Mouse (Mus musculus): ENCODE measurements around the gene Ppp6r2. TPM values are rescaled to one million over a fixed set of nuclear protein-coding genes. Genes with fewer than 3 reads are reported as not detected.

The Ppp6r2 gene
- polyA plus RNA-seq, 1 experiment = 252 TPM

DNA sequence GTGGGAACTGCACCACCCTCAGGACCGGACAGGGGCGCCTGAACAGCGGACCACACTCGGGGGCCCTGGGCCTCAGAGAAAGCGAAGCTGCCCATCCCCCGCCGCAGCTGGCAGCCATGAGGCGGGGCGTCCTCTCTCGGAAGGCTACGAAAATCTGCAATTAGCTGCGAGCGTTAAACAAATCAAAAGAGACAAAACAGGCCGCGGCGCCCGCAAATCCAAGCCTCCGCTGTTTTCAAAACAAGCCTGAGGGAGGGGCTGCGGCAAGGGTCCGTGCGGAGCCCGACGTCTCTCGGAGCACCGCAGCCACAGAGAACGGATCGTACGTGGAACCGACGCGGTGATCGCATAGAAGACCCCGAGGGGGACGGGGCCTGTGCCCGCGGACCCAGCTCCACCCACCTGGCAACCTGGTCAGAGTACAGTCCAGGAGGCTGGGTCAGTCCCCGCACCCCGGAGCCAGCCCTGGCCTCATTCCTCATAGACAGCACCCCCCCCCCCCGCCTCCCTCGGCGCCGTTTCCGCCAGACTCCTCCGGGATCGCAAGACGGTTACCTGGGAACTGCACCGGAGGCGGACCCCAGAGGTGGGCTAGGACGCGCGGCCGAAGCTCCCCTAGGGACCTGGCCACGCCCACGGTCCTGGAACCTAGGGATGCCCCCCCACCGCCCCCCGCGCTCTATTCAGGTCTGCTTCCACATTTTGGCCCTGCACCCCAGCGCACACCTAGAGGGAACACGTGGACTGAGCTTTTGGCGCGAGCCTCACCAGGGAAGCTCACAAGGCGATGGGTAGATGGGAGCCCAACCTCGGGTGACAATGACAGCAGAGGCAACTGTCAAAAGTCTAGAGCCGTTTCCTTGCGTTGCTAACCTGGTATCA is 38.1 kb upstream of the Ppp6r2 start:
- H3K4me3 ChIP-seq (ENCODE audit: low read depth, low read length) = peak overlapping the region; percentile 86
- under 1% methylated on average over 65 of the region's 65 CpGs for WGBS
- TF ChIP-seq POLR2A (IDR thresholded peaks at IDR 0.05; ENCODE audit: low read depth, low read length) (no peak), CTCF (IDR thresholded peaks at IDR 0.05; ENCODE audit: extremely low read depth, insufficient read length, insufficient replicate concordance, low read depth, low read length) (no peak)
- H3K36me3 ChIP-seq (ENCODE audit: control insufficient read depth, insufficient read depth, low read length) = peaks cover 9% of the 10 kb centered on the region
- no peaks in the 10 kb centered on the region for H3K27me3 ChIP-seq (ENCODE audit: control insufficient read depth, insufficient read depth, low read length)
- H3K4me1 ChIP-seq (ENCODE audit: control insufficient read depth, insufficient read depth, insufficient read length, low read length) = peaks cover 61% of the 10 kb centered on the region
- H3K27ac ChIP-seq (ENCODE audit: insufficient read depth, low read depth, low read length) = peak overlapping the region; percentile 83

DNA sequence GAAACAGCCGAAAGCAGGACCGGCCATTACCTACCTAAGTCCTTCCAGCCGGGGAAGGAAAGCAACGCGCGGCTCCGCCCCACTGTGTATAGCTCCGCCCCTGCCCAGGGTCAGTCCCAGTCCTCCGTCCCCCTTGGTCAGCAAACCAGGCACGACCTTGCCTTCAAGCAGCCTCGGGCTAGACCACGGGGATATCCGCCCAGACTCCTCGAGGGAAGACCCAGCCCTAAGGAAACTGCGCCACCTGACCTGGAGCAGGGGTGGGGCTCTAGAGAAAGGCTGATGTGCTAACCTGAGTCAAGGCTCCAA is 37.5 kb upstream of the Ppp6r2 start:
- H3K4me3 ChIP-seq (ENCODE audit: low read depth, low read length) = peak overlapping the region; percentile 86
- no peaks in the 10 kb centered on the region for H3K27me3 ChIP-seq (ENCODE audit: control insufficient read depth, insufficient read depth, low read length)
- H3K36me3 ChIP-seq (ENCODE audit: control insufficient read depth, insufficient read depth, low read length) = peaks cover 5% of the 10 kb centered on the region; the same call in 1 of the 2 replicates
- 5% methylated on average over 15 of the region's 15 CpGs for WGBS
- H3K27ac ChIP-seq (ENCODE audit: insufficient read depth, low read depth, low read length) = peak overlapping the region; percentile 83
- peaks cover 64% of the 10 kb centered on the region for H3K4me1 ChIP-seq (ENCODE audit: control insufficient read depth, insufficient read depth, insufficient read length, low read length)
- TF ChIP-seq POLR2A (IDR thresholded peaks at IDR 0.05; ENCODE audit: low read depth, low read length) (peak; percentile 20; the same call in 1 of the 2 replicates), CTCF (IDR thresholded peaks at IDR 0.05; ENCODE audit: extremely low read depth, insufficient read length, insufficient replicate concordance, low read depth, low read length) (no peak)

DNA sequence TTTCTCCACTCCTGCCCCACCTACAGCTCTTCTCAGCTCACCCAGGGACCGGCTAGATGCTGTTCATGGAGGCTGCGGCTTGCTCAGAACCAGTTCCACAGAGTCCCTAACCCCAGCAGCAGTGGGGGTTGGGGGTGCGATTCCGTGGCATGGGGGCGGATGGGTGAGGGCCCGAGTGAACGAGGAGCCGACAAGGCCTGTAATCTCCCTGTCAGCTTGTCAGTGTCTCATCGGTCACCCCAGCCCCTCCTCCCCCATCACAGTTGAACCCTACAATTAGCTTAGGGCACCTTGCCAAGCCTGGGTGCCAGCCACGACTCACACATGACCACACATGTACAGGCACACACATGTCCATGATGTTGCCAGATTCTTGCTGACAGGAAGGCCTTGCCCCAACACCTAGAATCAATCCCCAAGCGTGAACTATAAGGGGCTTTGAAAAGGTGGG is 36.4 kb upstream of the Ppp6r2 start:
- Histone ChIP-seq H3K4me3 (ENCODE audit: low read depth, low read length) (no peak overlapping the region), H3K4me1 (ENCODE audit: control insufficient read depth, insufficient read depth, insufficient read length, low read length) (peaks cover 55% of the 10 kb centered on the region), H3K27me3 (ENCODE audit: control insufficient read depth, insufficient read depth, low read length) (no peaks in the 10 kb centered on the region), H3K36me3 (ENCODE audit: control insufficient read depth, insufficient read depth, low read length) (no peaks in the 10 kb centered on the region), H3K27ac (ENCODE audit: insufficient read depth, low read depth, low read length) (peak overlapping the region; percentile 17; the same call in 1 of the 2 replicates)
- no peak for TF ChIP-seq POLR2A (IDR thresholded peaks at IDR 0.05; ENCODE audit: low read depth, low read length)
- no peak for TF ChIP-seq CTCF (IDR thresholded peaks at IDR 0.05; ENCODE audit: extremely low read depth, insufficient read length, insufficient replicate concordance, low read depth, low read length)
- WGBS = 57% methylated on average over 11 of the region's 11 CpGs

DNA sequence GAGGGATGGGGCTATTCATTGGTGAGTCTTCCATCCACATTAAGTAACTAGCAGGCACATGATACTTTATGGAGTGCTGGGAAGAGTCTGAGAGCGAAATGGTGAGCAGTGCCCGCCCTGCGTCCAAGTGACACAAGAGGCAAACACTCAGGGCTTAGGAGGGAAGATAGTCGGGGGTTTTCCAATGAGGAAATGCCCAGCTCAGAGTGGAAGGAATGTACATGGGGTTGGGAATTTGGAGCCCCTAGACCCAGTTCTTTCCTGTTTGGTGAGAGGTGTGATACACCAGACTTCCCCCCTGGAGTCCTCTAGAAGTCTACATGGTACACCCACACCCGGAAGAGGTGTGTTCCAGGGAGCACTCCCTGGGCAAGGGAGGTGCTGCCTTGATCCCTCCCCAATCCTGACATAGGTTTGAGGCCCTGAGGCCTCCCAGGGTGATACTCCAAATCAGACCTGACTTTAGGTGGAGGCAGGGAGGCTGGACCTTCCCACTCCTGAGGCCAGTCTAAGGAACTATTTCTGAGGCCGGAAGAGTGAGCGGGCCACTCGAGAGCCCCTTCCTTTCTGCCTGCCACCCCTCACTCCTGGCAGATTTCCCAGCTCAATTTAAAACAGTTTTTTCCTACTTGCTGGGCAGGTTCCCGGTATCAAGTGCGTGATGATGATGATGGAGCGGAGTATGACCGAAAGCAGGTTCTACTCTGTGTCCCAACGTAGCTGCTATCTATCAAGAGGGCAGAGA is 35.8 kb upstream of the Ppp6r2 start:
- H3K27ac ChIP-seq (ENCODE audit: insufficient read depth, low read depth, low read length) = peak overlapping the region; percentile 17; the same call in 1 of the 2 replicates
- no peaks in the 10 kb centered on the region for H3K27me3 ChIP-seq (ENCODE audit: control insufficient read depth, insufficient read depth, low read length)
- peaks cover 49% of the 10 kb centered on the region for H3K4me1 ChIP-seq (ENCODE audit: control insufficient read depth, insufficient read depth, insufficient read length, low read length)
- H3K4me3 ChIP-seq (ENCODE audit: low read depth, low read length) = no peak overlapping the region
- no peak for TF ChIP-seq POLR2A (IDR thresholded peaks at IDR 0.05; ENCODE audit: low read depth, low read length)
- no peak for TF ChIP-seq CTCF (IDR thresholded peaks at IDR 0.05; ENCODE audit: extremely low read depth, insufficient read length, insufficient replicate concordance, low read depth, low read length)
- H3K36me3 ChIP-seq (ENCODE audit: control insufficient read depth, insufficient read depth, low read length) = no peaks in the 10 kb centered on the region
- WGBS = 58% methylated on average over 13 of the region's 13 CpGs

DNA sequence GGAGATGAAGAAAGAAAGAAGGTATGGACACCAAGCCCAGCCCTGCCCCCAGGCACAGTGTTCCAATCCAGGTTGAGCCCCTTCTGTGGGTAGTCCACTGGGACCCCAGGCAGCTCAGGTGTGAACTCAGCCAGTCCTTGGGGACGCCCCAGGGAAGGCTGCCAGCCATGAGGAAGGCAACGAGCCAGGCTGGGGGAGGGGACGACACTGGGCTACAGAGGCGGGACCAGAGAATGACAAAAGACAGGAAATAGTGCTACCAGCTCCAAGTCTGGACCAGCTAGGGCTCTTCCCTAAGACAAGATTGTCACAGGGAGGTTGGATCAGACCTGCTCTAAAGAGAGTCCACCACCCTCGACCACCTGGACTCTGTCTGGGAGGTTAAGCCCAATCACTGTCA is 34.2 kb upstream of the Ppp6r2 start:
- H3K27me3 ChIP-seq (ENCODE audit: control insufficient read depth, insufficient read depth, low read length) = no peaks in the 10 kb centered on the region
- no peaks in the 10 kb centered on the region for H3K36me3 ChIP-seq (ENCODE audit: control insufficient read depth, insufficient read depth, low read length)
- WGBS = 3% methylated on average over 5 of the region's 5 CpGs
- TF ChIP-seq CTCF (IDR thresholded peaks at IDR 0.05; ENCODE audit: extremely low read depth, insufficient read length, insufficient replicate concordance, low read depth, low read length) (no peak), POLR2A (IDR thresholded peaks at IDR 0.05; ENCODE audit: low read depth, low read length) (no peak)
- peak overlapping the region; percentile 15 for H3K4me3 ChIP-seq (ENCODE audit: low read depth, low read length)
- peaks cover 52% of the 10 kb centered on the region for H3K4me1 ChIP-seq (ENCODE audit: control insufficient read depth, insufficient read depth, insufficient read length, low read length)
- H3K27ac ChIP-seq (ENCODE audit: insufficient read depth, low read depth, low read length) = peak overlapping the region; percentile 98

DNA sequence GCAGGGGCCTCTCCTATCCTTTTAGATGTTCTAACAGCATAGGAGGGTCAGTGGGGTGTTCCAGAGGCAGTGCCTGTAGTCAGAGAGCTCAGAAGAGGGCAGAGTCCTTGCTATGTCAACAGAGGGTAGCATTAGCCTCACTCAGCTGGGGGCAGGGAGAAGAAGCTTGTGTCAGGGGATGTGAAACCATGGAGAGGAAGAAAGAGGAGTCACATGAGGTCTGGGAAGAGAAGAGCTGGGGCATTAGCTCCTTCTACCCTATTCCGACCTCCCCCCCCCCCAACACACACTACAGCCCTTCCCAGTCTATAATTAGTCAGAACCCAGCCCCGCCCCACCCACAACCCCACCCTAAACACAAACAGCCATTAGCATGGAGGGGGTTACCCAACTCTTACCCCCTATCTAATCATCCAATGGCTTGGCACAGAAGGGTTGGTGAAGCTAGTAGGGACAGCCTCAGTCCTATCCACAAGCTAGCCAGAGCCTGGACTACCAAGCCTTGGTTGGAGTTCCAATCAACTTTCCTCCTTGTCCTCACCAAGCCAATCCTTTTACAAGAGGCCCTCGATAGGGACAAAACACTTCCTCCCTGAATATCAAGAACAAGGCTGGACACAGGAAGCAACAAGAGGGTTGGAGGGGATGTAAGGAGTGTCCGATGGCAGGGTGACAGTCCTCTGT is 33.6 kb upstream of the Ppp6r2 start:
- peaks cover 50% of the 10 kb centered on the region for H3K4me1 ChIP-seq (ENCODE audit: control insufficient read depth, insufficient read depth, insufficient read length, low read length)
- TF ChIP-seq CTCF (IDR thresholded peaks at IDR 0.05; ENCODE audit: extremely low read depth, insufficient read length, insufficient replicate concordance, low read depth, low read length) (no peak), POLR2A (IDR thresholded peaks at IDR 0.05; ENCODE audit: low read depth, low read length) (no peak)
- peak overlapping the region; percentile 89 for H3K4me3 ChIP-seq (ENCODE audit: low read depth, low read length)
- H3K27me3 ChIP-seq (ENCODE audit: control insufficient read depth, insufficient read depth, low read length) = no peaks in the 10 kb centered on the region
- 27% methylated on average over 4 of the region's 4 CpGs for WGBS
- H3K36me3 ChIP-seq (ENCODE audit: control insufficient read depth, insufficient read depth, low read length) = no peaks in the 10 kb centered on the region
- peak overlapping the region; percentile 100 for H3K27ac ChIP-seq (ENCODE audit: insufficient read depth, low read depth, low read length)
